Mouse (Mus musculus): Measurements from ENCODE around the gene M1ap. TPM values are rescaled to one million over a fixed set of nuclear protein-coding genes. Genes with fewer than 3 reads are reported as not detected.

M1ap gene
- under 1 TPM in 1 of 2 experiments, not detected in 1; 0.13 TPM for total RNA-seq (2021)
- long read RNA-seq, experiment 1, partial matches to known transcripts = 0 of 1 reads
- long read RNA-seq, experiment 1, other reads (novel, unspliced or antisense) = 1 of 1 reads
- long read RNA-seq, experiment 2 = 0 reads

- DNase-seq = no peak
Measured at GRCm38 (mm10) chr6:82946651-82947050, at the start of gene M1ap. Gene M1ap, plus strand, starts transcription at chr6:82946902.

- DNase-seq = no peak
Measured at GRCm38 (mm10) chr6:82897311-82897710, 49.4 kb upstream of the M1ap start.

DNA sequence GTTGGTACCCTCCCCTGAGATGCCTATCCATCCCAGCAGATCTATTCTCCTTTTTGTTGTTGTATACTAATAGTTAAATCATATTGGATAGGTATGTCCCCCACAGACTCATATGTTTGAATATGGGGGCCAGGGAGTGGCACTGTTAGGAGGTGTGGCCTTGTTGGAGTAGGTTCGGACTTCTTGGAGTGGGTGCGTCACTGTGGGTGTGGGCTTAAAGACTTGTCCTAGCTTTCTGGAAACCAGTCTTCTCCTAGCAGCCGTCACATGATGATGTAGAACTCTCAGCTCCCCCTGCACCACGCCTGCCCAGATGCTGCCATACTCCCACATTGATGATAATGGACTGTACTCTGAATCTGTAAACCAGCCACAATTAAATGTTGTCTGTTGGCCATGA lies 48.5 kb upstream of the M1ap start:
- no peak for DNase-seq

GRCm38 (mm10) chr6:82898745-82899144 lies 48.0 kb upstream of the M1ap start:
- no peak for DNase-seq

GRCm38 (mm10) chr6:82902559-82902958 lies 44.1 kb upstream of the M1ap start:
- DNase-seq = no peak

DNA sequence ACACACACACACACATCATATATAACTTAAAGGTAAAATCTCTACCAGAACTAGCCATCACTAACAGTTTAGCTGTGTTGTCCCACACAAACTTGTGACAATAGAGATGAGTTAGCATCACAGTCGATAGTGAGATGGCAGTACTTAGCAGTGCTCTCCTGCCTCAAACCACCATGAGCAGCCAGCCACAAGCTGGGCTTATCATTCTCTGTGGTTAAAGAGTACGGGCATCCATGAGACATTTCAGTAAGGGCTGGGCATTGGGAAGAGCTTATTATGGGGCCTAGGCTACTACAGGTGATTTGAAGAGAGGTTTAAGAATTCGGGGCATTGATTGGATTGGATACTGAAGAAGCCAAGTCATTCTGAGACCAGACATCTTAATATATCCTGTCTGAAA lies 39.7 kb upstream of the M1ap start:
- DNase-seq = no peak

GRCm38 (mm10) chr6:82908034-82908433 lies 38.7 kb upstream of the M1ap start:
- DNase-seq = peak; percentile 15 to 46

DNA sequence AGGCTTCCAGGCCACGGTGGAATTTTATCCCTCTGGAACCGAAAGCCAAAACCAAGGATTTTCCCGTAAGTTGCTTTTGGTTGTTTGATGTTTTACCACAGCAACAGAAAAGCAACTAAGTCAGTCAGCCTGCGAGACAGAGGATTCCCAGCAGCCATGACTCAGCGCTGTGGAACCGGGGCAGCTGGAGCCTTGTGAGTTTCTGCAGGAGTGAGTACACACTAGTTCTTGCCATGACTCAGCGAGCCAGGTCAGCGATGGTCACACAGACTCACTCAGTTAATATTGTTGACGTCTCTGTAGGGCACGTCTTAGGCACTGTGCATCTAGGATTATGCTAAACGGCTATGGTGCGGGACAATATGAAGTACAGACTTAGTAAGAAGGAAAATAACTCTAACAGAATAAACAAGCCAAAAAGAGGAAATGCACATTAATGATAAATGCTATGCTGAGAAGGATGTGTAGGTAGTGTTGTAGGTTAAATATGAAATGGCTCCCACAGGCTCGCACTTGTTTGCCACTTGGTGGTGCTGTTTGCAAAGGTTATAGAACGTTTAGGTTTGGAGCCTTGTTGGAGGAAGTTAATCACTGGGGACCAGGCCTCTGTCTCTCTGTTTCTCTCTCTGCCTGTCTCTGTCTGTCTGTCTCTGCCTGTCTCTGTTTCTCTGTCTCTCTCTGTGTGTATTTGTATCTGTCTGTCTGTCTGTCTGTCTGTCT lies 37.4 kb upstream of the M1ap start:
- peak; percentile 85 to 86 for DNase-seq

DNA sequence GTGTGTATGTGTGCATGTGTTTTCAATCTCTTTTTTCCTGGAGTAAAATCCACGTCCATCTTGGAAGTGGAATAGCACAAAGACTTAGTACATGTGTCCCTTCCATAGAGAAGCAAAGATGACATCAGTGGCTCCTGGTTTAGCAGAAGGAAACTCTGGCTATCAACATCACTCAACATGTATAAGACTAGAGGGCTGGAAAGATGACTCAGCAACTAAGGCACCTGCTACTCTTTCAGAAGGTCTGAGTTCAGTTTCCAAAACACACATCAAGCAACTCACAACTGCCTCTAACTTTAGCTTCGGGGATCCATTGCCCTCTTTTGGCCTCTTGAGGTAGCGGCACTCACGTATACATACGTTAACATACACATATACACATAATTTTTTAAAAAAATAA lies 35.4 kb upstream of the M1ap start:
- DNase-seq = no peak

DNA sequence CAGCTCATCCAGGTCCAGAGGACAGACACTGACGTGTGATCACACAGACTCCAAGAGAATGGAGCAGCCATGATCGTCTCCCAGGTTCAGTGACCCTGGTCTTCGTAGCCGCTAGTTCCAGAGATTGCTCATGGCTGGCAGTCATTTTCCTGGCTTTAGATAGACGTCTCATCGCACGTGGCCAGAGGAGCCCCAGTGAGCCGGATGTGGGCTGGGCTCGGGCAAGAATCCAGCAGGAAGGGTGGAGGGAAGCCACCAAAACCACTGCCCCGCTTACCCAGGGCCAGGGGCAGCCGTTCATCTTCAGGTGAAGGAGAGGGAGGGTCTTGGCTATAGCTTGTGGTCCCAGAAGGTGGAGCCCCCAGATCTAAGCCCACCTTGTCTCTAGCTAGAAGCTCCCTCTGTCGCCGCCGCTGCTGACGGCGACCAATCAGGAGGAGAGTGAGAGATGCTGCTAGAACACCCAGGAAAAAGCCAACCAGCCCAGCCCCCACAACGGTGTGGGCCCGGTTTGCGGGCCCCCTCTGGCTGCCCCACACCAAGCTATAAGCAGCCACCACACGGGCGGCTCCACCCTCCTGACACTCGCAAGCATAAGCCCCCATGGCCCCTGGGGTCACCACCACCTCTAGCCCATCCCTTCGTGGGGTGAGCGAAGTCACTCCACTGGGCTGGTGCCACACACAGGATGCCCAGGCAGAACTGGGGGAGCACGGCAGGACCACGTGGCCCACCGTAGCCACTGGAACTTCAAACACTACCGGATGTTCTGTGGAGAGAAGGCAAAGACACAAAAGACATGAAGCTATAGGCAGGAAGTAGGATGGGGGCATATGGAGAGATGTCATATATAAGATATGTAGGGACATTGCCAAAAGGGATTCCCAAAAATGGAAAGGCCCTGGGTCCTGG lies 33.1 kb upstream of the M1ap start:
- peak; percentile 11 to 20 for DNase-seq

- DNase-seq = peak; percentile 63 to 70
Measured at GRCm38 (mm10) chr6:82915889-82916288, 30.8 kb upstream of the M1ap start.

DNA sequence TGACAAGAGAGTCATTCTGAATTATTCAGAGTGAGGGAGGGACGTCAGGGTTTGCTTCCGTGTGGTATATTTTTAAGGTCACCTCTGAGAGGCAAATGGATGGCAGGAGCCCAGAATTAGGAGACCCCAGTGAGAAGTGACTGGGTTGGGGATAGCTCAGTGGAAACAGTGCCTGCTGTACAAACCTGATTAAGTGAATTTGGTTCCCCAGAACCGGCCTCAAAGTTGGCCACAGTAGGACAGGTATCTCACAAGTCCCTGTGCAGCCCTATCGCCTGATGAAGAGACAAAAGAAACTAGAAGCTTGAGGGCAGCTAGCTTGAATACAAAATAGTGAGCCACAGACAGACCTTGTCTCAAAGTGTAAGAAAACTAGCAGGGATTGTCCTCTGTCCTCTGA lies 30.2 kb upstream of the M1ap start:
- DNase-seq = no peak

DNA sequence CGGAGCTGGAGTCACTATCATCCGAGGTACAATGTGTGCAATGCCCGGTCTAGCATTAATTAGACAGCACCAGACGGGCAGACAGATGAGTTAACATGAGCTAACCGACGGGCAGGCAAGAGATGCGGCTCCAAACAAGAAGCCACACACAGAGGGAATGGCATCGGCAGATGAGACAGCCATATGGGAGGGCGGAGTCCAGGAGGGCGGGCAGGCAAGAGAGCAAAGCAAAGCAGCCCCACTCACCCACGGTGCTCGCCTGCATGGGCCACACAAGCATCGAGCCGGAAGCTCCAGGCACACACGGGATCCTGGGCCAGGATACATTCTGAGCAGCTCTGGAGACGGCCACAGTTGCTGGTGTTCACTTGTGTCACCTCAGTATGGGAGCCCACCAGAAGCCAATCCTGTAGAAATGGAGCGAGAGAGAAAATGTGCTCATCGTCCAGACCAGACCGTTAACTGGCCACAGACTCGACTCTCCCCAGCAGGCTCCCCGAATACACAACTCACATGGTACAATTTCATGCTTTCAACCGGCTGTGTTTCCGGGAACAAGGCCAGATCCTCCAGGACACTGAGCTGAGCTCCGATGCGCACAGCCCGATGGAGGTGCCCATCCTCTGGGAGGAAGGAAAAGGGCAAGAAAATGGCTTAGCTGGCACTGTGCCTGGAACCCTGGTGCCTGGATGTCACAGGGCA lies 29.5 kb upstream of the M1ap start:
- DNase-seq = no peak

DNA sequence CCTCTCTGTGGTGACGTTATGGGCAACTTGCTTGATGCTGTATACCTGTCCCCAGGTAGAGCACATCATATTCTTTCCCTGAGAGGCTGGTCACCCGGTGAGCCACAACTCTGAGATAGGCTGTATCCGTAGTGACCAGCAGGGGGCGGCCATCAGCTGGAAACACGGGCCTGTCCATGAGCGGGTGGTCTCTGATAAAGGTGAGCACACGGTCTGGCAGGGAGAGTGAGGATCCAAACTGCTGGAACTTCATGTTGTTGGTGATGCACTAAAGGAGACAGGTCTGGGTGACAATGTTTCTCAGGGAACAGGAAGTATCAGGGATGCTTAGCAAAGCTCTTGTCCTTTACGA lies 28.9 kb upstream of the M1ap start:
- DNase-seq = peak; percentile 55 to 58

DNA sequence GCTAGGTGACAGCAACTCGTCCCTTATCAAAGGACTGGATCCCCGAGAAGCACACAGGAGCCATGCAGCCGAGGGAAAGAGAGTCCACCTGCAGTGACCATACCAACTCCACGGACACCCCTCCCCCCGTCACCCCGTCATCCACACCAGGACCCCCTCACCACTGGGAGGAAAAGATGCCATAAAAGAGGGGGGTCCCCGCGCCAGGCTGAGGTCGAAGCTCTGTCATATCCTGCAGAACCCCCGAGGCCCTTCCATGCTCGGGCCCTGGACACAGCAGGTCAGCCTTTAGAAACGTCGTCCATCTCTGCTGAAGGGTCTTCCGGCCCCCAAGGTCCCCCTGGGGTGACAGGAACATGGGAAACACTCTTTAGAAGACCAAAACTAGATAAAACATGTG lies 28.3 kb upstream of the M1ap start:
- DNase-seq = no peak

DNA sequence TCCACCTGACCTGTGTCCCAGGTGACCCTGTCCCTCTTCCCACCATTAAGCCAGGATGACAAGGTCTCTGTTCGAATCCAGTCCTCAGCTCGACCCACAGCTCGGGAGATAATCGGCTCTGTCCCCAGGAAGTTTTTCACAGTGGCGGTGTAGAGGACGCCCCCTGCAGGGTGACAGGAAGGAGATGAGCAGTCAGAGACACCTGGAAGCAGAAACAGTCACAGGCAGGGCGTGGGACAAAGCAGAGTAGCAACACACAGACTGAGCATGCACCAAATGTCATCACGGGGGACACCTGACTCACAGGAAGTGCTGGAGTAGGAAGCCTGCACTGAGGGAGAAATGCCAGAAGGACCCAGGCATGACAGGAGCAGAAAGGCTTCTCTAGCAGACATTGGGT lies 27.2 kb upstream of the M1ap start:
- DNase-seq = no peak

DNA sequence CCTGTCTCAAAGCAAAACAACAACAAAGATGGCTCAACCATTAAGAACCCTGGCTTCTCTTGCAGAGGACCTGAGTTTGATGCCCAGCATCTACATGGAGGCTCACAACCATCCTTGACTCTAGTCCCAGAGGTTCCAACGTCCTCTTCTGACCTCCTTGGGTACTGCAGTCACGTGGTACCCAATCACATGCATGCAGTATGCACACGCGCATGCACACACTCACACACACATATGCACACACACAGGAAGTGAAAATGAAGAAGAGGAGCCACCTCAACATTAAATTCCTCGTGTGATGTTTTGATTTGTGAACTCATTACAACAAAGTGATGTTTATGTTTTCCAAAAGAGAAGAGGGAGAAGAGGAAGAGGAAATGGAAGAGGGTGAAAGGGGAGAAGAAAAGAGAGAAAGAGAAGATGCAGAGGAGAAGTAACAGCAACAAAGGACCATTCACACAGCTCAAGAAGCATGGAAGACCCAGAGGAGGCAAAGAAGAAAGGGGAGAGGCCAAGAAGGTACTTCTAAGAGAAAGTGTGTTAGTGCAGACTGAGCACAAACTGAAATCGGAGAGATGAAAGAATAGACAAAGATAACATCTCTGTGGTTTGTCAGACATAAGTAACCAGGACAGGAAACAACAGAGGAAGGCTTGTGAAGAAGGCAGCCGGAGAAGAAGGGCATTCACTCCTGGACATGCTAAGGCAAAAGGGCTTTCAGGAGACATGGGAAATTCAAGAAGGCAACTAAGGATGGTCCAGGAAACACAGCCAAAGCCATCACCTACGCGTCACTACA lies 25.1 kb upstream of the M1ap start:
- no peak for DNase-seq

GRCm38 (mm10) chr6:82925005-82925404 lies 21.7 kb upstream of the M1ap start:
- no peak for DNase-seq

- DNase-seq = no peak
Measured at GRCm38 (mm10) chr6:82926106-82926505, 20.6 kb upstream of the M1ap start.

GRCm38 (mm10) chr6:82926528-82926927 lies 20.2 kb upstream of the M1ap start:
- no peak for DNase-seq

GRCm38 (mm10) chr6:82927617-82928016 lies 19.1 kb upstream of the M1ap start:
- DNase-seq = no peak

All from adrenal gland, postnatal 36 days (tissue).